Mouse (Mus musculus) midbrain, embryonic 11.5 days (tissue): ENCODE data around the gene Tbx10. TPM values are rescaled to one million over a fixed set of nuclear protein-coding genes. Genes with fewer than 3 reads are reported as not detected.
"Not testable (repeated sequence)": the region's sequence is repeated elsewhere in the genome, so short reads cannot be mapped to it uniquely, and the experiment has no call there.

ENCODE experiments used
- ATAC-seq: fragments of 200-750 bp; cut with Nextera tagmentation; 2 replicates; pipeline ENCODE4 v1.8.0; 2017; ENCODE audit warnings: moderate TSS enrichment, moderate library complexity; ENCODE audit not compliant: low FRiP score
- DNase-seq: peaks from one replicate; pipeline ENCODE4 v3.0.0; 2015; ENCODE audit warnings: low spot score; ENCODE audit errors: missing footprints
- H3K27ac ChIP-seq: fragments of 300-500 bp; sonication (generic); 2 replicates; pipeline ENCODE4 v1.5.1; 2014; ENCODE audit warnings: low read depth, low read length
- H3K27me3 ChIP-seq: fragments of 300-500 bp; sonication (generic); 2 replicates; pipeline ENCODE4 v1.6.1; 2014; ENCODE audit warnings: mild to moderate bottlenecking, low read length, moderate library complexity, mixed read lengths; ENCODE audit not compliant: control insufficient read depth, insufficient read depth
- H3K36me3 ChIP-seq: fragments of 300-500 bp; sonication (generic); 2 replicates; pipeline ENCODE4 v1.6.1; 2014; ENCODE audit warnings: mild to moderate bottlenecking, low read length, moderate library complexity, mixed read lengths; ENCODE audit not compliant: control insufficient read depth, insufficient read depth
- H3K4me1 ChIP-seq: fragments of 300-500 bp; sonication (generic); 2 replicates; pipeline ENCODE4 v1.6.1; 2014; ENCODE audit warnings: low read length; ENCODE audit not compliant: control insufficient read depth, insufficient read depth
- H3K4me2 ChIP-seq: fragments of 300-500 bp; sonication (generic); 2 replicates; pipeline ENCODE4 v1.6.1; 2014; ENCODE audit warnings: mild to moderate bottlenecking, moderate library complexity
- H3K4me3 ChIP-seq: fragments of 300-500 bp; sonication (generic); 2 replicates; pipeline ENCODE4 v1.5.1; 2014; ENCODE audit warnings: low read depth, low read length
- H3K9ac ChIP-seq: fragments of 300-500 bp; sonication (generic); 2 replicates; pipeline ENCODE4 v1.6.1; 2014; ENCODE audit warnings: low read length
- H3K9me3 ChIP-seq: fragments of 300-500 bp; sonication (generic); 2 replicates; pipeline ENCODE4 v1.6.1; 2016; ENCODE audit warnings: low read length; ENCODE audit not compliant: control insufficient read depth
- WGBS: fragments of 180-500 bp; shearing (Covaris S2); extraction: QIAGEN DNeasy Blood & Tissue Kit; methylation state at CpG from one replicate; pipeline ENCODE4 v1.1.7; 2014; 5-methylcytosine and 5-hydroxymethylcytosine counted together
- polyA plus RNA-seq: library from polyadenylated mRNA; unstranded; fragments of >200 nt; fragmentation: Nextera tagmentation; extraction: Ambion mirVana; gene quantifications from 2 replicates; pipeline ENCODE4 v1.2.1, GENCODE M21; 2014

The Tbx10 gene
- polyA plus RNA-seq, 1 experiment from 2014 or later, result not detected

DNA sequence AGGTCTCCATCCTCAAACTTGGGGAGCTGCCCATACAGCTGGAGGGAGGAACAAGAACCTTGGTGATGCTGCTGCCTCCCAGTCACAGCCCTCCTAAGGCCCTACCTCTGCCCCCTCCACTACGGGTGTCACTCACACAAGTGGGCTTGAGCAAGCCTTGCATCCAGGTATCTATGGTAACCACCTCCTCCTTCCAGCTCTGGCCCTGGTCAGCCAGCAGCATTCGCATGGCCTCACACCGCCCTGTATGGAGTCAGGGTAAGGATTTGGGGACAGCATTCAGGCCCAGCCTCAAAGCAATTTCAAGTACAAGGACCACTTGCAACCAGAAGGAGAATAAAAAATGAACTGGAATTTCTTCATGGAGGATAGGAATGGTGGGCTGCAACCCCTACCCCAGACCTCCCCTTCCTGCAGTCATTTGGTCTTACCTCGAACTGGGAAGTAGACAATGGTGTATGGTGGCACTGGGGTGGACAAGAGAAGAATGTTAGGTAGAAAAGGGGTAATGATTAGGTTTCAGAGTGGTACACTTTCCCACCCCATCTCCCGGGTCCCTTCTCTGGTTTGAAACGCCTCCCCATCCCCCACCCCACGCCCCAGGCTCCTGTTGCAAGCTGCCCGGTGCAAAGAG, 44.7 kb downstream of the Tbx10 start:
- whole genome bisulfite sequencing, result 26% methylated on average over 7 of the region's 8 CpGs
- ATAC-seq, result peak; percentile 65; the same call in 1 of the 2 replicates

DNA sequence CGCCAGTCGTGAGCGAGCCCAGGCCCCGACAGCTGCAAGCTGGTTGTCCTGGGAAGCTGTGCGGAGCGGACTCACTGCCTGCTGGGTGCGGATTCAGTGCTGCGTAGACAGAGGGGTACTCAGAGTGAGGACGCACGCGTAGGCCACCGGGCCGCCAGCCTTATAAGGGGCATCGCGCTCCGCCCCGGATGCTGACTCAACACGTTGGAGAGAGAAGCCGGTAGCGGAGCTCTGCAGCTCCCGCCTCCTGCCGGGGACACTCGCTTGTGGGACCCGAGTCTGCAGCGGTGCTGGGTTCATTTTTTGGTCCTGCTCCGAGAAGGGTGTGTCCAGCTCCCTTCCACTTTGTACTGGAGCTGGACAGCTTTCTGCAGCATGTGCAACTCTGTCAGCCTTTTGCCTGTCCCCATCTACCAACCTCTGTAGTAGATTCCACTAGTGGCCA, 45.3 kb downstream of the Tbx10 start, which contains the start of gene Gstp1:
Gene Gstp1 (minus strand): TSS at position 198 of the 445 bp plus-strand sequence.
- Histone ChIP-seq H3K9ac (peak within 1 kb of the TSS; percentile 80), H3K36me3 (no peaks in the 10 kb centered on the region), H3K27me3 (no peaks in the 10 kb centered on the region), H3K4me2 (peak within 1 kb of the TSS; percentile 75), H3K9me3 (no peaks in the 10 kb centered on the region), H3K4me1 (peaks cover 9% of the 10 kb centered on the region; the same call in 1 of the 2 replicates), H3K27ac (no peak within 1 kb of the TSS), H3K4me3 (peak within 1 kb of the TSS; percentile 59)
- DNase-seq, result peak; percentile 96
- WGBS, result under 1% methylated on average over 26 of the region's 26 CpGs
- ATAC-seq, result peak; percentile 87

More for the DNA sequence above, 44.7 kb downstream of the Tbx10 start:
- H3K4me1 ChIP-seq, H3K36me3 ChIP-seq, H3K27ac ChIP-seq, DNase-seq, H3K9me3 ChIP-seq, H3K27me3 ChIP-seq: not testable (repeated sequence)
- Histone ChIP-seq H3K4me2 (peak overlapping the region; percentile 75), H3K9ac (peak overlapping the region; percentile 80), H3K4me3 (peak overlapping the region; percentile 59)

DNA sequence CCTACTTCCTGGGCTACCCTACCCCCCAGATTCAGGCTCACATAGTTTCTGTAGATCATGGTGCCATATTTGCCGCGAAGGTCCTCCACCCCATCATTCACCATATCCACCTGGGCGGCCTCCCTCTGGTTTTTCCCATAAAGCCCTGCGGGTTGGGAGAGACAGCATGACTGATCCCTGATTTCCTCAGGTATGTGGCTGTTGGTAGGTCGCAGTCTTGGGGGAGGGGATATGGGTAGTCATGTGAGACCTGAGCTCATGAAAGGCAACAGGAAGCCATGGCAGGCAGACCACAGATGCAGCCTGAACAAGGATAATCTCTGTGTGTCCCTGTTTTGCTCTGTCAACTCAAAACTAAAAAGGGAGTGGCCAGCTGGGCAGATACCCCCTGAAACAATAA, 48.4 kb downstream of the Tbx10 start:
- not testable (repeated sequence) for H3K9me3 ChIP-seq, H3K9ac ChIP-seq, H3K36me3 ChIP-seq, H3K27me3 ChIP-seq, H3K4me1 ChIP-seq, H3K27ac ChIP-seq, ATAC-seq, H3K4me3 ChIP-seq, H3K4me2 ChIP-seq
- DNase-seq, result peak; percentile 78
- 85% methylated on average over 5 of the region's 5 CpGs for WGBS

DNA sequence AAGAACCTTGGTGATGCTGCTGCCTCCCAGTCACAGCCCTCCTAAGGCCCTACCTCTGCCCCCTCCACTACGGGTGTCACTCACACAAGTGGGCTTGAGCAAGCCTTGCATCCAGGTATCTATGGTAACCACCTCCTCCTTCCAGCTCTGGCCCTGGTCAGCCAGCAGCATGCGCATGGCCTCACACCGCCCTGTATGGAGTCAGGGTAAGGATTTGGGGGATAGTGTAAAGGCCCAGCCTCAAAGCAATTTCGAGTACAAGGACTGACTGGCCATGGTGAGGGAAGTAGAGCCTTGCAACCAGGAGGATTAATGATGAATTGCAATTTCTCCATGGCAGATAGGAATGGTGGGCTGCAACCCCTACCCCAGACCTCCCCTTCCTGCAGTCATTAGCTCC, 48.9 kb downstream of the Tbx10 start:
- DNase-seq, H3K27me3 ChIP-seq, H3K4me3 ChIP-seq, H3K4me1 ChIP-seq, H3K4me2 ChIP-seq, H3K36me3 ChIP-seq, H3K9me3 ChIP-seq, ATAC-seq, H3K9ac ChIP-seq, H3K27ac ChIP-seq: not testable (repeated sequence)
- WGBS, result 80% methylated on average over 3 of the region's 4 CpGs

DNA sequence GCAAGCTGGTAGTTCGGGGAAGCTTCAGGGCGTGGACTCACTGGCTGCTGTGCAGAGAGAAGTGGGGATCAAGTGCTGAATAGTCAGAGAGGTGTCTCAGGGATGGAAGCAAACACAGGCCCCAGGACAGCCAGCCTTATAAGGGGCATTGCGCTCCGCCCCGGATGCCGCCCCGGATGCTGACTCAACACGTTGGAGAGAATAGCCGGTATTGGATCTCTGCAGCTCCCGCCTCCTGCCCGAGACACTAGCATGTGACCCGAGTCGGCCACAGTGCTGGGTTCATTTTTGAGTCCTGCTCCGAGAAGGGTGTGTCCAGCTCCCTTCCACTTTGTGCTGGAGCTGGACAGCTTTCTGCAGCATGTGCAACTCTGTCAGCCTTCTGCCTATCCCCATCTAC, 49.6 kb downstream of the Tbx10 start:
- 82% methylated on average over 14 of the region's 14 CpGs for WGBS
- Histone ChIP-seq H3K4me2 (no peak overlapping the region), H3K9ac (no peak overlapping the region), H3K4me1 (0 out of 2 replicates have a peak, but pooled peaks cover 4% of the 10 kb centered on the region), H3K27ac (no peak overlapping the region), H3K27me3 (no peaks in the 10 kb centered on the region), H3K36me3 (no peaks in the 10 kb centered on the region), H3K4me3 (no peak overlapping the region), H3K9me3 (no peaks in the 10 kb centered on the region)
- ATAC-seq, result no peak
- DNase-seq, result peak; percentile 74

DNA sequence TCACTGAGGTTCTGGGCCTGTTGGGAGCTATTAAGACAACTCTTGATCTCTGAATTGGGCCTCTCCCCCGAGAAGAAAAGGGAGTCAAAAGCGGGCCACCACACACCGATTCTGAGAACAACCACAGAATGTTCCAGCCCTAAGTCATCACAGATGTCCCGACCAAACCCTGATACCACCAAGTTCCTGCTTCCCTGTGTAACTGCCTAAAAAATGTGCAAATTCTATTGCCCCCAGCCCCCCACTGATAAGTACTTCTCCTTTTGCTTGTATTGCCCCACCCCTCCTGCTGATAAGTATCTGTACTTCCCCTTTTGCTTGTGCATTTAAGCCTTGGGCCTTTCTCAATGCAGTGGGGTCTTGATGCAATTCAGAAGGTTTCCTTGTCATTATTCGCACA, 51.6 kb downstream of the Tbx10 start:
- not testable (repeated sequence) for H3K9ac ChIP-seq, H3K4me3 ChIP-seq, H3K27me3 ChIP-seq, ATAC-seq, H3K4me2 ChIP-seq, H3K4me1 ChIP-seq, H3K27ac ChIP-seq, H3K9me3 ChIP-seq, H3K36me3 ChIP-seq
- peak; percentile 77 for DNase-seq
- WGBS, result 89% methylated on average over 5 of the region's 5 CpGs

DNA sequence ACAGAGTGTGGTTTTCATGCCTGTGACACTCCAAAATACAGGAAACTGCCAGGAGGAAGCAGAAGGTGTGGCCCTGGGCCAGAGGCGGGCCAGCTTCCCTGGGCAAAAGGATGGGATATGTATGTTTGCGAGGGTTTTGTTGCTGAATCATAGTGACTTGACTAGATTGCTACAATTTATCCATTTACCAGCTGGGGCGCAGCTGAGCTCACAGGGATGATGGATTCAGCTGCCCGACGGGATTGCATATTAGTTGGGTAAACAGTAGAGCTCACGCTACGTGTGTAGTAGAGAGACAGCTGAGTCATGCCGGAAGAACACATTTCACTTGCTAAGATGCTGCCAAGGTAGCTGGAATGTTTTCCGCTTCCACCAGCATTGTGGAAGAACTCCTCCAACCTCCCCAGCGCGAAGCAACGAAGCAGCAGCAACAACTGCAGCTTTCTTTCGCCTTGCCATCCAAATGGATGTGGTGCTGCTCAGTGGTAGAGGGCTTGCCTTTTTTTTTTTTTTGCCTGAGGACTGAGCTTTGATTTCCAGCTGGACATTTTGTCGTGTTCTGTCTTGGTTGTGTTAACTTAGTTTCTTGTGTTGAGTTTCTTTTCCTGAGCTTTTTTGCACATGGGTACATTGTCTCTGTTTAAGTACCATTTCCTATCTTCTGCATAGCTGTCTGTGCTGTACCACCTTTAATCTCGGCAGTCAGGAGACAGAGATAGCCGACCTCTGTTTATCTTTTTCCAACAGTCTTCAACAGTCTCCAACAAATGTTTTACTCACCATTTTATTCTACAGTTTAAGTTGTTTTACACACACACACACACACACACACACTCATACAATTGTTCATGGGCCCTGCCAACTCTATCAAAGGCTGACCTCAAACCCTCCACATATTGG, 53.7 kb downstream of the Tbx10 start, which contains the start of gene Gstp2:
Gene Gstp2 (minus strand): TSS at position 58 of the 900 bp plus-strand sequence.
- Histone ChIP-seq H3K9me3 (no peaks in the 10 kb centered on the region), H3K27ac (no peak within 1 kb of the TSS), H3K9ac (no peak within 1 kb of the TSS), H3K4me1 (no peaks in the 10 kb centered on the region), H3K36me3 (no peaks in the 10 kb centered on the region), H3K27me3 (no peaks in the 10 kb centered on the region), H3K4me3 (no peak within 1 kb of the TSS), H3K4me2 (peak within 1 kb of the TSS; percentile 15; the same call in 1 of the 2 replicates)
- ATAC-seq, result no peak
- 65% methylated on average over 16 of the region's 16 CpGs for WGBS
- DNase-seq, result peak; percentile 85

DNA sequence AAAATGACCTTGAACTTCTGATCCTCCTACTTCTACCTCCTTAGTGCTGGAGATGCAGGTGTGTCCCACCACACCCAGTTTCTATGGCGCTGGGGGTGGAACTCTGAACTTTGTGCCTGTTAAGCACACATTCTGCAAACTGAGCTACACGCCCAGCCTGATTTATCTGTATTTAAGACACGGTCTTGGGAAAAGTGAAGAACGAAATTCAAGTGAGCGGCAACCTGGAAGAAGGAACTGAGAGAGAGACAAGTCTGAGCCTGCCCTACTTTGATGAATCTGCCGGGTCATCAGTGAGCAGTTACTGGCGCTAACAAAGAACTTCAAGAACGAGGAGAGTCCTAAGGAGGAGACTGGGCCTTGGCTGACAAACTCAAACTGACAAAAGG, 54.3 kb downstream of the Tbx10 start:
- ATAC-seq, result no peak
- Histone ChIP-seq H3K9me3 (no peaks in the 10 kb centered on the region), H3K27me3 (no peaks in the 10 kb centered on the region), H3K27ac (no peak overlapping the region), H3K4me2 (no peak overlapping the region), H3K4me1 (no peaks in the 10 kb centered on the region), H3K36me3 (no peaks in the 10 kb centered on the region), H3K4me3 (no peak overlapping the region), H3K9ac (no peak overlapping the region)
- DNase-seq, result peak; percentile 53
- 86% methylated on average over 8 of the region's 8 CpGs for WGBS

DNA sequence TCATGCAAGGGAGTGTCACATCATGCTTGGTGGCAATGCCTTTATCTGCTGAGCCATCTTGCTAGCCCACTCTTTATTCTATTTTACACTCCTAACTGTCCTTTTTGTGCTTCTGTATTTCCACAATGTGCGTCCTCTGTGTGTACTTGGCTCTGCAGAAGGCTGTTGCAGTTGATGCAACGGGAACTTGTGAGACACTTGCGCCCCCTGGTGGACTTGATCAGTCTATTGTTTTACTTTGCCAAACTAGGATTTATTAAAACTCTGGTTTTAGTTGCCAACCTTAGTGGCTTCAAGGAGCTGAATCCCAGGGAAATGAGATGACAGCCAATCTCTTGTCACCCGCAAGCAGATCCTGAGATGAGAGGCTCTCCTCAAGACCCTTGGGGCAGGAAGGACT, 55.3 kb downstream of the Tbx10 start:
- Histone ChIP-seq H3K27ac (no peak overlapping the region), H3K4me2 (no peak overlapping the region), H3K4me3 (no peak overlapping the region), H3K9ac (no peak overlapping the region), H3K36me3 (no peaks in the 10 kb centered on the region), H3K27me3 (no peaks in the 10 kb centered on the region), H3K9me3 (no peaks in the 10 kb centered on the region), H3K4me1 (no peaks in the 10 kb centered on the region)
- WGBS, result 17% methylated on average over 4 of the region's 4 CpGs
- DNase-seq (peak; percentile 96), ATAC-seq (no peak)
